Mouse (Mus musculus) forebrain, embryonic 14.5 days (tissue): Measurements from ENCODE around the gene Dlgap5. TPM values are rescaled to one million over a fixed set of nuclear protein-coding genes. Genes with fewer than 3 reads are reported as not detected.

Experiments
- ATAC-seq: fragments of 200-750 bp; cut with Nextera tagmentation; 2 replicates; pipeline ENCODE4 v1.8.0; 2017; ENCODE audit warnings: mild to moderate bottlenecking, moderate library complexity
- DNase-seq: peaks from one replicate; pipeline ENCODE4 v3.0.0-alpha.2; 2015; ENCODE audit warnings: low spot score
- H3K27ac ChIP-seq: fragments of 300-500 bp; sonication (generic); 2 replicates; pipeline ENCODE4 v1.5.1; 2014; ENCODE audit warnings: low read depth, mild to moderate bottlenecking, control low read depth, low read length, moderate library complexity
- H3K27me3 ChIP-seq: fragments of 300-500 bp; sonication (generic); replicated peaks from 2 replicates; pipeline ENCODE4 v1.6.1; 2014; ENCODE audit warnings: low read length, control low read depth, mixed read lengths; ENCODE audit not compliant: control insufficient read depth, insufficient read depth
- H3K36me3 ChIP-seq: fragments of 300-500 bp; sonication (generic); 2 replicates; pipeline ENCODE4 v1.6.1; 2014; ENCODE audit warnings: low read length, control low read depth; ENCODE audit not compliant: control insufficient read depth, insufficient read depth
- H3K4me1 ChIP-seq: fragments of 300-500 bp; sonication (generic); 2 replicates; pipeline ENCODE4 v1.6.1; 2014; ENCODE audit warnings: antibody characterized with exemption, low read length, control low read depth; ENCODE audit not compliant: control insufficient read depth, insufficient read depth
- H3K4me2 ChIP-seq: fragments of 300-500 bp; sonication (generic); 2 replicates; pipeline ENCODE4 v1.6.1; 2014; ENCODE audit warnings: mild to moderate bottlenecking, control low read depth, low read length
- H3K4me3 ChIP-seq: fragments of 300-500 bp; sonication (generic); 2 replicates; pipeline ENCODE4 v1.5.1; 2014; ENCODE audit warnings: low read depth, low read length, control low read depth
- H3K9ac ChIP-seq: fragments of 300-500 bp; sonication (generic); 2 replicates; pipeline ENCODE4 v1.6.1; 2014; ENCODE audit warnings: mild to moderate bottlenecking, low read length, control low read depth, moderate library complexity
- H3K9me3 ChIP-seq: fragments of 300-500 bp; sonication (generic); replicated peaks from 2 replicates; pipeline ENCODE4 v1.6.1; 2016; ENCODE audit warnings: low read length, control low read depth, mixed read lengths; ENCODE audit not compliant: control insufficient read depth
- WGBS: fragments of 180-500 bp; shearing (Covaris S2); extraction: QIAGEN DNeasy Blood & Tissue Kit; methylation state at CpG from one replicate; pipeline ENCODE4 v1.1.7; 2014; 5-methylcytosine and 5-hydroxymethylcytosine counted together
- polyA plus RNA-seq: library from polyadenylated mRNA; unstranded; fragments of >200 nt; fragmentation: Nextera tagmentation; extraction: Ambion mirVana; gene quantifications from 2 replicates; pipeline ENCODE4 v1.2.1, GENCODE M21; 2014

Gene Dlgap5
- polyA plus RNA-seq, 1 experiment from 2014 or later, result 23.5 TPM

- H3K9ac ChIP-seq, result peak overlapping the region; percentile 42
- H3K4me2 ChIP-seq, result peak overlapping the region; percentile 58
- H3K9me3 ChIP-seq, result no peaks in the 10 kb centered on the region
- no peak for ATAC-seq
- H3K4me3 ChIP-seq, result peak overlapping the region; percentile 46
- H3K27ac ChIP-seq, result no peak overlapping the region
- no peaks in the 10 kb centered on the region for H3K27me3 ChIP-seq
- no peak for DNase-seq
- 44% methylated on average over 3 of the region's 3 CpGs for WGBS
- peaks cover 5% of the 10 kb centered on the region for H3K4me1 ChIP-seq
- peaks cover 28% of the 10 kb centered on the region for H3K36me3 ChIP-seq
These were observed 861 bp downstream of the Dlgap5 start for GRCm38 (mm10) chr14:47417346-47417745.

GRCm38 (mm10) chr14:47406000-47406399 is 12.2 kb downstream of the Dlgap5 start:
- H3K4me1 ChIP-seq, result no peaks in the 10 kb centered on the region
- H3K9me3 ChIP-seq, result no peaks in the 10 kb centered on the region
- H3K36me3 ChIP-seq, result peaks cover 83% of the 10 kb centered on the region
- H3K27ac ChIP-seq, result no peak overlapping the region
- no peaks in the 10 kb centered on the region for H3K27me3 ChIP-seq
- H3K4me2 ChIP-seq, result no peak overlapping the region
- DNase-seq, result no peak
- WGBS, result 85% methylated on average over 9 of the region's 9 CpGs
- no peak overlapping the region for H3K4me3 ChIP-seq
- no peak overlapping the region for H3K9ac ChIP-seq
- ATAC-seq, result no peak

GRCm38 (mm10) chr14:47402735-47403134 is 15.5 kb downstream of the Dlgap5 start:
- H3K4me3 ChIP-seq, result no peak overlapping the region
- no peak overlapping the region for H3K27ac ChIP-seq
- WGBS, result 93% methylated on average over 8 of the region's 8 CpGs
- no peaks in the 10 kb centered on the region for H3K9me3 ChIP-seq
- H3K4me2 ChIP-seq, result no peak overlapping the region
- no peaks in the 10 kb centered on the region for H3K27me3 ChIP-seq
- H3K4me1 ChIP-seq, result no peaks in the 10 kb centered on the region
- ATAC-seq (no peak), DNase-seq (no peak)
- H3K9ac ChIP-seq, result no peak overlapping the region
- H3K36me3 ChIP-seq, result peaks cover 73% of the 10 kb centered on the region

- Histone ChIP-seq H3K9ac (no peak overlapping the region), H3K9me3 (no peaks in the 10 kb centered on the region), H3K27ac (no peak overlapping the region), H3K4me1 (no peaks in the 10 kb centered on the region), H3K36me3 (peaks cover 66% of the 10 kb centered on the region), H3K4me2 (no peak overlapping the region), H3K4me3 (no peak overlapping the region), H3K27me3 (no peaks in the 10 kb centered on the region)
- 65% methylated on average over 5 of the region's 5 CpGs for WGBS
- peak; percentile 62 for ATAC-seq
- DNase-seq, result peak; percentile 73
These were observed 22.0 kb downstream of the Dlgap5 start for GRCm38 (mm10) chr14:47396165-47396652.

- H3K4me1 ChIP-seq, result no peaks in the 10 kb centered on the region
- H3K27me3 ChIP-seq, result no peaks in the 10 kb centered on the region
- WGBS, result 58% methylated on average over 15 of the region's 15 CpGs
- no peak overlapping the region for H3K4me3 ChIP-seq
- H3K9ac ChIP-seq, result no peak overlapping the region
- no peak overlapping the region for H3K27ac ChIP-seq
- peaks cover 66% of the 10 kb centered on the region for H3K36me3 ChIP-seq
- peak; percentile 42; the same call in 1 of the 2 replicates for ATAC-seq
- H3K4me2 ChIP-seq, result no peak overlapping the region
- H3K9me3 ChIP-seq, result no peaks in the 10 kb centered on the region
- peak; percentile 21 for DNase-seq
These were observed 22.7 kb downstream of the Dlgap5 start for GRCm38 (mm10) chr14:47395462-47396026.

- no peak for ATAC-seq
- Histone ChIP-seq H3K4me3 (no peak overlapping the region), H3K9me3 (no peaks in the 10 kb centered on the region), H3K36me3 (peaks cover 68% of the 10 kb centered on the region), H3K4me2 (no peak overlapping the region), H3K9ac (no peak overlapping the region), H3K27me3 (no peaks in the 10 kb centered on the region), H3K4me1 (no peaks in the 10 kb centered on the region), H3K27ac (no peak overlapping the region)
- 95% methylated on average over 6 of the region's 6 CpGs for WGBS
- no peak for DNase-seq
These were observed 23.2 kb downstream of the Dlgap5 start for GRCm38 (mm10) chr14:47395007-47395406.

GRCm38 (mm10) chr14:47393354-47394094 is 24.7 kb downstream of the Dlgap5 start:
- H3K27me3 ChIP-seq, result no peaks in the 10 kb centered on the region
- no peak overlapping the region for H3K27ac ChIP-seq
- 93% methylated on average over 10 of the region's 10 CpGs for WGBS
- H3K36me3 ChIP-seq, result peaks cover 72% of the 10 kb centered on the region
- no peaks in the 10 kb centered on the region for H3K9me3 ChIP-seq
- DNase-seq, result no peak
- no peak overlapping the region for H3K4me3 ChIP-seq
- H3K4me2 ChIP-seq, result no peak overlapping the region
- H3K4me1 ChIP-seq, result no peaks in the 10 kb centered on the region
- no peak for ATAC-seq
- H3K9ac ChIP-seq, result no peak overlapping the region

- no peak for DNase-seq
These were observed 32.1 kb downstream of the Dlgap5 start for GRCm38 (mm10) chr14:47386125-47386524.

GRCm38 (mm10) chr14:47384653-47385052 is 33.6 kb downstream of the Dlgap5 start:
- H3K9ac ChIP-seq, result no peak overlapping the region

More at GRCm38 (mm10) chr14:47386125-47386524, 32.1 kb downstream of the Dlgap5 start:
- no peak for ATAC-seq
- H3K27me3 ChIP-seq, result no peaks in the 10 kb centered on the region
- 88% methylated on average over 11 of the region's 11 CpGs for WGBS
- no peak overlapping the region for H3K4me3 ChIP-seq
- H3K36me3 ChIP-seq, result peaks cover 42% of the 10 kb centered on the region
- H3K4me1 ChIP-seq, result no peaks in the 10 kb centered on the region
- H3K4me2 ChIP-seq, result no peak overlapping the region
- H3K9ac ChIP-seq, result no peak overlapping the region
- no peak overlapping the region for H3K27ac ChIP-seq
- no peaks in the 10 kb centered on the region for H3K9me3 ChIP-seq

More at GRCm38 (mm10) chr14:47384653-47385052, 33.6 kb downstream of the Dlgap5 start:
- ATAC-seq (no peak), DNase-seq (no peak)
- Histone ChIP-seq H3K27me3 (no peaks in the 10 kb centered on the region), H3K4me3 (no peak overlapping the region), H3K4me2 (no peak overlapping the region), H3K9me3 (no peaks in the 10 kb centered on the region), H3K27ac (no peak overlapping the region), H3K4me1 (no peaks in the 10 kb centered on the region), H3K36me3 (peaks cover 32% of the 10 kb centered on the region)
- WGBS, result 78% methylated on average over 10 of the region's 10 CpGs
